Mouse (Mus musculus): ENCODE measurements around the gene Sorcs3.

Gene Sorcs3

DNA sequence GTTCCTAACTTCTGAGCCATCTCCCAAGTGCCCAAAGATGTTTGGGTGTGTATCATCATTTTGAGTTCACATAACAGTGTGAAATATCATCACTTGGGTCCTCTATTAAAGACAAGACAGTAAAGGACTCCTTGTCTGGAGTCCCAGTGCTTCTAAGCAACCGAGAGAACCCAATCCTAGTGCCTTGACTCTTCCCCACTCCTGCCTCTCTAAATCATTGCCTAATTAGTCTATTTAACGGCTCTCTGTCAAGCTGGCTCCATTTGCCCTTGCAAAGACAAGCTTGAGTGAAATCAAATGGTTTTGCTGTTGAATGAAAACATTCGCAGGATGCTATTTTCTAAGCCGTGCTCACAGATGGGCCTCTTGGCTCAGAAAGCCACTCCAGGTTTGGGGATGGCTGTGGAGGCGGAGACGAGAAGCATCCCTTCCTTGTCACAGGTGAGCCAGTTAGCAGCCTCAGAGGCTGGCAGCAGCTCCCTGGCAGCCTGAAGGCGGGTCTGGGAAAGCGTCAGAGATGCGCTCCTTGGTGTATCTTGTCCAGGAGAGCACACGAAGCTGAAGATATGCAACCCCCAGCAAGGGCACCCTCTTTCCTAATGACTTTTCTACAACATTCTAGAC lies 79.9 kb downstream of the Sorcs3 start:
- no peak for DNase-seq

DNA sequence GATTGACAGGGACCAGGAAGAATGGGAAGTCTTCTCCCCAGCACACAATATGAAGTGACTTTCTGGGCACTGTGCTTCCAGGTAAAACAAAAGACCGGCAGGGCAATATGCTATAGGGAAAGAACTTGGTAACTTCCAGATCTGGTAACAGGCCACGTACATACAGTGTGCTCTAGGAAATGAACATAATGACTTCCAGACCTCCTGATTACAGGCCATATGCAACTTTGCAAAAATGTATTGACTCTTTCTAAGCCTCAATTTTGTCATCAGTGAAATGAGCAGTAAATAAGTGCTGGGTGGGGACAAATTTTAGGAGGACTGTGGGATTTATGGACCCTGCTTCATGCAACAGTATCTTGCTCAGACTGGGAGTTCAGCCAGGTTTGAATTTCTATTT lies 88.4 kb downstream of the Sorcs3 start:
- DNase-seq: no peak

DNA sequence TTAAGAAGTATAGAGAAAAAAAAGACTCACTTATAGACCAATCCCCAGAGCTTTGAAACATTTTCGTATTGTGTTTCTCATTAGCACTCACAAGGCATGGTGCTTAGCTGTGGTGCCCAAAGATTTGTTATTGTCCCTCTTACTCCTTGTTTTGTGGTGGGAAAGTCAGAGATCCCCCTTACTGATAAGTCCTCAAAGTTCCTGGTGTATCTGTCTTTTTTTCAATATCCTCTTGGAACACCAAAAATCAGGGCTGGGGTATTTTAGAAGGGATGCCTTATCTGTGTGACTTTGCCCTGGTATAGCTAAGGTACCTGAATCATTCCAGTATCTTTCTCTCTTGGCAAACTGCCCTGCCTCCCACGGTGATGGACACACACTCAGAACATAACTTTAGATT lies 92.6 kb downstream of the Sorcs3 start:
- DNase-seq: no peak

DNA sequence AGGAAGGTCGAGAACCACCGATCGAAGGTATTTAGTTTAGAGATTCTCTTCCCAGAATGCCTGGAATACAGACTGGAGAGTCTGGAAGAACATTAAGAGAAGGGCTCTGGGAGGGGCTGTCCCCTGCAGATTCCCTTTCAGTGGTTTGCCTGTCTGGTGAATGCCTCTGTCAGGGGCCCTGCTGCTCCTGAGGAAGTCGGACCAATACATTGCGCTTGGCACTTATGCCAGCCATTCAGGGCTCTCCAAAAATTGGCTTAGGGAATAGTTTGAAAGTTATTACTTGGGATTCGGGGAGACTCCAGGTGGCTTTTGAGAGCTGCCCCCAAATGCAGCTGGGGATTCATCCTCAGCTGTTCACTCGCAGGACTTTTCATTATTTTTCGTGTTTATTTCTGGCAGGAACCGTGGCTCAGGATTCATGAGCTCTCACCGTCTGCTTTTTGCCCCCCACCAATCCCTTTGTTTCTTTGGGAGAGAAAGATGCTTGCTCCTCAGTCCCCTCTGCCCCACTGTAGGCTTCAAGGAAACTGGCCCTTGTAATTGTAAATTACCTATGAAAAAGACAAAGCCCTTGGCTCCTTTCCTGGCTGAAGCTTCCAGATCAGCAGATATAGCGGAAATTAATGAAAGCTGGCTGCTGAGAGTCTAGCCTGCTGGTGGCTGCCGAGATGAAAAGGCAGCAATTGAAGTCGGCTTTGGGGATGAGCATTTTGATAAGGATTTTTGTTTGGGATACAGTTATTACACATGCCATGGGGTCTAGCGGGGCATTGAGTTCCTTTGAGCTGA lies 94.8 kb downstream of the Sorcs3 start:
- DNase-seq: no peak

DNA sequence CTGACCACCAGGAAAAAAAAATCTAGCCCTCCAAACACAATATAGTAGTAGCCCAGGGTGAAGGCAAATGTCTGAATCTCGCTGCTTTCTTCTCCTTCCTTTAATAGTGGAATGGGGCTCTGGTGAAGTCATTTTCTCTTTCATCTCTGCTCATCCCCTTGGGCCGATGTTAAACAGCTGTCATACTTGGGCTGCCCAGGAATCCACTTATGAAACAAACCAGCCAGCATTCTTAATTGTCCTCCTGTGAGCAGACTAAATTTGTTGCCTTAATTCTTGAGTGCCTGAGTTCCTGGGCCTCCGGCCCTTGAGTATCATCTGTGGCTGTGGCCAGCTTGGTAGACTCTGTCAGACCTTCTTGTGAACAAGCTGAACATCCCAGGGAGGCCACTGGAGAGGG lies 95.5 kb downstream of the Sorcs3 start:
- DNase-seq: no peak

DNA sequence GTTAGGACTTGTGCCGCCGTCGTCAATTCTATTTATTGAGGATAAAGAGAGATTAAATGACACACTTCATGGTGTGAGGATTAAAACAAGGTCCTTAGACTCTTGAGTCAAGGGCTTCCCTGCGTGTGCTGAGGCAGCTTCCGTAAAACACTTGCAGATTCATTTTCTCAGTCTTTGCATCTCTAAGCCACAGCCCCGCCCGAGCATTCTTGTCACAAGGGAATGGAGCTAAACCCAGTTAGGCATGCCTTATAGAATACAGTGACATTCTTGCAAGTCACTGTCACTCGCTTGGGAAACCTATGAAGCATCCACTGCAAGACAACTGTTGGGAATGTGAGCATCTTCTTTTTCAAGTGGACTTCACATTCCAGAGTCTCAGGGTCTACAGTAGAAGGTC lies 102.5 kb downstream of the Sorcs3 start:
- DNase-seq: no peak

DNA sequence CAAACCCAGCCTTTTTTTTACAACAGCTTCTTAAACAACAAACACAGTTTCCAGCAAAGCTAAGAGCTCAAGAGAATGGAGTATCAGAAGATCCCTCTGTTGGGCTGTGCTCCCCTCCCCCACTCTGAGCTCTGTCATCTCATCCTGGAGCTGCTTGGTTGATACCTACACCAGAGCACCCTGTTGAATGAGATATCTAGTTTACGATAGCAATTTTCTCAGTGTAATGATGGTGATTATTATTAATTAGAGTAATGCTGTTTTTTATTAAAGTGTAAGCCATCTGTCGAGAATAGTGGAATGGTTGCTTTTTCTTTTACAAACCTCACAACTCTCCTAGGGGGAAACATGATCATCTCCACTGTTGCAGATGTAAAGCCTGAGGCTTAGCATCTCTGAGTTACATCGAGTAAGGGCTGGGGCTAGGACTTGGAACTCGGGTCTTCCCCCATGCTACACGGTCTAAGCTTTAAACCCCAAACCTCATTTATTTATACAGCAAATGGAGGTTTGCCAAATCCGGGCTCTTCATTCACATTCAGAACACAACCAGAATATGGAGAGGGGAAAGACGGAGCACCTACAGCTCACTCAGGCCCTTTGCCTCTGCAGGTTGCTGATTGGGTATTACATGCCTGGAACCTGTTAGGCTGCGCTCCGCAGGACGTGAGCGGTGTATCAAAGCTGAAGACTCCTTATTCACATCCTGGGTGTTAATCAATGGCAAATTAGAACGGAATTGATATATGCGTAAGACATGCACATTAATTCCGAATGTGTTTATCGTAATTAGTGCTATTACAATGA lies 103.9 kb downstream of the Sorcs3 start:
- no peak for DNase-seq

DNA sequence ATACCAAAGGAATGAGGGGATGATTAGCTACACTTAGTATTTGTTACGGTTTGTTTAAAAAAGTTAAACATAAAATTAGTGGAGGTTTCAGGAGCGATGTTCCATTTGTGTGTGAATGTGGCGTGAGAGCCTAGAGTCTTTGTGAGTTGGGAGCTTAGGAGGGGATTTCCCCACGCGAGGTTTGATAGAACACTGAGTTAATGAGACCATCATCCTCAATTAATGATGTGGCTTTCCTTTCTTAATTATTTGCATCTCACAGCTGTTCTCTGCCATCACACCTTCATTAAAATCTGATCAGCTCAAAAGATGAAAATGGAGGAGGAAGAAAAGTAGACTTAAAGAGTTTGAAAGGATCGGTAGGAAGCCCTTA lies 104.5 kb downstream of the Sorcs3 start:
- DNase-seq: no peak

DNA sequence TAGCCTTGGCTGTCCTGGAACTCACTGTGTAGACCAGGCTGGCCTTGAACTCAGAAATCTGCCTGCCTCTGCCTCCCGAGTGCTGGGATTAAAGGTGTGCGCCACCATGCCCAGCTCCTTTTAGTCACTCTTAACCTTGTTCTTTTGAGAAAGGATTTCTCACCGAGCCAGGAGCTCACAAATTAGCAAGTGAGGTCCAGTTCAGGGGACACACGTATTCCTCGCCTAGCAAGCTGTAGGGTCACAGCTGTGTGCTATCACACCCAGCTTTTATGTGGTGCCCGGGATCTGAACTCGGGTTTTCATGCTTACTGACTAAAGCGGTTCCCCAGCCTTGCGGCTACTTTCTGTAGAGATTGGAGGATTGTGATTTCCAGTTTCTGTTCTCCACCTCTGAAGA lies 108.0 kb downstream of the Sorcs3 start:
- DNase-seq: no peak

DNA sequence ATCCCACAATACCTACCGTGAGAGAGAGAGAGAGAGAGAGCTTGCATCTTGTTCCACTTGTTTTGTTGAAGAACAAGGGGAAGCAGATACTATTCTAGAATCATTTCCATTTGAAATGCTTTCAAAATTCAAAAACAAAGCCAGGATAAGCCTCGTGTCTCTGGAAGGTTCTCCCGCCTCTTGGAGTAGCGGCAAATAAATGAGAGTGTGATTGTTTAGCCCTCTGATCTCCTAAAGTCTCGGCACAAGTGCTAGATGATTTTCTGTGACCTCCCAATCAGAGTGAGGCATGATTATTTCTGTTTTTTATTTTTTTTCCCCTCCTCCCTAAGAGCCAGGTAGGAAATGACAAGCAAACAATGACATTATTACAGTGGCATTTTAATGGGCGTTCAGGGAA lies 121.3 kb downstream of the Sorcs3 start:
- no peak for DNase-seq

DNA sequence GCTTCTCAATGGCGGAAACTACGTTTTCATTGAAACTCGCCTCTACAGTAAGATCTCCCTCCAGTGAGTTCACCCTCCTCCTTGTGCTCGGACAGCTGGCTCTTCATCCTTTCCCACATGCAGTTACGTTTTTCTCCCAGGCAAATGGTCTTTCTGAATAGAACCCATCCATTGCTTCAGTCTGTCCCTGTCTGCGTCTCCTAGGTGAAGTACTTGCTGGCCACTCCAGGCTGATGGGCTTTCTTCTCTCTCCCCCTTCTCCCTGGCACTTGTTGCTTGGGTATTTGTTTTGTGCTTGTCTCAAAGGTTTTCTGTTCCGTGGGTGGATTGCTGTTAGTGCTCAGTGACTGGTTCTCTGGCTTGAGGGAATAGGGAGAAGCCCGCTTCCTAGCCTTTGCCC lies 122.3 kb downstream of the Sorcs3 start:
- DNase-seq: no peak

DNA sequence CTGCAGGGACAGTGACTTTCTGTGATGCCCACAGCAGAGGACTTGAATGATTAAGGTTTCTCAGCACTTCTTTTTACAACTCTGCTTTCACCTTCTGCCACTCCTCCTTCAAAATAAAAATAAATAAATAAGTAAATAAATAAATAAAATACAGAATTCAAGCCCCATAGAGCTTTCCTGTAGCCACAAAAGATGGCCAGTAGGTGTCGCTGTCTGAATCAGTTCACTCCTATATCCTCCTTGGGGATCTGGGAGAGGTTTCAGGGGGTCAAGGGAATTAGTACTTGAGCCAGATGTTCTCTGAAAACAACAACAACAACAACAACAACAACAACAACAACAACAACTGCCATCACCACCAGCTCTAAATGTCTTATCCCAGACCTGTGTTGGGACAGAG lies 125.8 kb downstream of the Sorcs3 start:
- peak; percentile 16 for DNase-seq

DNA sequence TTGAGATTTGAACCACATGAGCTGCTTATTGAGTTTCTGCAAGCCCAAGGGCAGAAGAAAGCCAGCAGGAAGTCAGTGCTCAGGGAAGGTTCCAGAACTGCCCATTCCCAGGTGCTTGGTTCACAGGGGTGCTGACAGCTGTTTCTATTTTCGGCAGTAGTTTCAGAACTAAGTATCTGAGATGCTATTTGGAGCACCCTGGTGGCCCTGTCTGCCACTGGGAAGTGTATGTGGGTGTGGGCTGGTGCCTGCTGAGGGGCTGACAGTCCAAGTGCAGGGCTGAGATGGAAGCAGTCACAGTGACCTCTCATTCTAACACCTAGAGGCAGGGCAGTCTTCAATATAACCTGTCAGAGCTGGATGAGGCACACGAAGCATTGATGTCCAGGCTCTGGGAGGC lies 127.3 kb downstream of the Sorcs3 start:
- DNase-seq: no peak

DNA sequence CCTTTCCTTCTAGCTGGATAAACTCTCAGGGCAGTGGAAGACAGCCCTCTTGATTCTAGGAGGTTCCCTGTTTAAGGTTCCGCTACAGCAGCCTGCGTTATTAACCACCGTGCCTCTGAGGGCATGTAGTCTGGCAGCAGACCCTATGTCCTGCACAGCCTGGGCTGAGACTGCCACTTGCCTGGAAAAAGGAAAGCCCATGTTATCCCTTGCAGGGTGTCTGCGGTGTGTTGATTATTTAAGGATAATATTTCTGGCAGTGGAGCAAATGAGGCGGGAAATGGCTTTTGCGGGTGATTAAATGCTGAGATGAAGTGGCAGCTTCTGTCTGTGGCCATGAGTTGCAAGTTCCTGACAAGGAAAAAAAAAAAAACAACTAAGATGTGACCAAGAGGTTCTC lies 131.6 kb downstream of the Sorcs3 start:
- DNase-seq: no peak

DNA sequence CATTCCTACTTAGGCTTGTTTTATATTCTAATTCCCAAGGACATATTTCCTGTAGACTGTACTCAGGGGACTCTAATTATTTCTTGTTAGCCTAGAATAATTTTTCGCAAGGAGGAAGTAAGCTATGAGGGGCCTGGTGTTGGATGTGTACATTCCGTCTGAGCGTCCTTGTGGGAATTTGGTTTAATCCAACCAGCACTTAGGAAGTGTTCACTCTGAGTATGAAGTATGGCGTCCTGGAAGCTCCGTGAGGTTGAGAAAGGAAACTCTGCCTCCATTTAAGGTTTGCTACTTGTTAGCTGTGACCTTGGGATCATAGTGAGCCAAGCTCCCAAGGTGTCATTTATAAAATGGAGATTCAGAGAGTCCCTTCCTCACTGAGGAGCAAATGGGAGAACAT lies 132.3 kb downstream of the Sorcs3 start:
- no peak for DNase-seq

DNA sequence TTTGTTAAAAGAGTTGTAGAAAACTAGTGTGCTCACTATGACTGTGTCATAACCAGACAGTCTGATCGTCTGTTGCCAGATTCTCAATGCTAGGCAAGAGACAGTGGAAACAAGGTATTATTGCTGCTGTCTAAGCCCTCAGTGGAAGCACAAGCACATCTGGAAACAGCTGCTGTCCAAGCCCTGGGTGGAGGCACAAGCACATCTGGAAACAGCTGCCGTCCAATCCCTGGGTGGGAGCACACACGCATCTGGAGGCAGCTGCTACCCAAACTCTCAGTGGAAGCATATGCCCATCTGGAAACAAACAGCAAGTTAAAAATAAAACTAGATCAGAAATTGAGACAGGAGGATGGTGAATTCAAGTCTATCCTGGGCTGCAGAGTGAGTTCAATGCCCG lies 136.9 kb downstream of the Sorcs3 start:
- no peak for DNase-seq

DNA sequence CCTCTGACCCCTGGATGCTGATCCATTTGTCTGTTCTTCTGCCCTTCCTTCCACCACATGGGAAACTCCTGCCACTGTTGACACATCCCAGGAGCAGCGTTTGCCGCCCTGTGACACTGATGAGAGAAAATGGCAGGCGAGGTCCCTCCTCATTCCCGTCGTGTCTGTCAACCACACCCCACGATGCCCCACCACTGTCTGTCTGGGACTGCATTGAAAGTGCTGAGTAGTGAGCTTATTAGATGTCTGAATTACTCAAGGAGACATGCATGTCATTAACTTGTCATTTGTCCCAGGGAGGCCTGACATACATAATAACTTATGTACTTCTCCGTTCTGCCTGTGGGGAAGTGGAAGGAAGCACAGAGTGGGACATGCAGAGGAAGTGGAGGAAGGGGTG lies 137.6 kb downstream of the Sorcs3 start:
- no peak for DNase-seq

DNA sequence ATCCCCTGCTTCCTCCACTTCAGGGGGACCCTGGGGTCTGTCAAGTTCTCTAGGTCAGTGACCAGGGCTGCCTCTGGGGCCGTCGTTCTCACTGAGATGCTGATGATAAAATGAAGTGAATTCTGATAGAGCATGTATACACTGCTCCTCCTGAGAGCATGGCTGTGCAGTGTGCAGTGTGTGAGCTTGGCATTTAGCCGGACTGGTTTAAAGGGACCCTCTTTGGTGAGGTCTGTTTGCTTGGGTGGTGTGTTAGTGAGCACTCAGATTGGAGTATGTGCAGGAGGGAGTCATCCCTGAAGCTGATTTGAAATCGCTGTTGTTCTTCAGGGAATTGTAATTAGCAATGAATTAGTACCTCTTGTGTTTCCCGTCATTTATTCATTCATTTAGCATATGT lies 141.3 kb downstream of the Sorcs3 start:
- DNase-seq: no peak

DNA sequence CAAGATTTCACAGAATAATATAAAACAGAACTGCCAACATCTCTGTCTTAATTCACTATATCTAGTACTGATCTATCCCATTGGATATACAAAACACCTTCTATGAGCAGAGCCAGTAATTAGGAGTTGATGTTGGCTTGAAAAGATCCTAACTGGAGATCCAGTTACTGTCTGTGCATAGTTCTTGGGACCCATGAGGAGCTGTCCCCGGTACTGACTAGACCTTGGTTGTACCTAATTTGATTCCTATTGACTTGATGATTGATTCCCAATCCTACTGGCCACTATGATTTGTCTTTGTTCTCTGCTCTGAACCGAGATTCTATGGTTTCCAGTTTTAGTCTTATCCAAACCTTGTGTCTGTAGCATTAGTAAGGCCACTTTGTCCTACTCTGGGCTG lies 151.0 kb downstream of the Sorcs3 start:
- no peak for DNase-seq

DNA sequence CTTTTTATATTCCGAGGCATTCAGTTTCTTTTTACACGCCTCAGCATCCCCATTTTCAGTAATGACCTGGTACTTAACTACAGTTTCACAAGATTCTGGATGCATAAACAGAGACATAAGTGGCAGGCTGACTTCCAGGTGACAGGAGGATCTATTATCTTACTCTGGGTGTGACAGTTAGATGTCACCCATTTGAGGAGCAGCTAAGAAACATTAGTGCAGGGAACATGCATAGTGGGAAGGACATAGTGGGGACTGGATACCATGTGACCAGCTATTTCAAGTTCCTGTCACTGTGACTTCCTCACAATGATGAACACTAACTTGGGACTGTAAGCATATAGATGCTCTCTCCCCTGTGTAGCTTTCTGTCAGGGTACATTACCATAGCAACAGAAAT lies 156.3 kb downstream of the Sorcs3 start:
- no peak for DNase-seq

DNA sequence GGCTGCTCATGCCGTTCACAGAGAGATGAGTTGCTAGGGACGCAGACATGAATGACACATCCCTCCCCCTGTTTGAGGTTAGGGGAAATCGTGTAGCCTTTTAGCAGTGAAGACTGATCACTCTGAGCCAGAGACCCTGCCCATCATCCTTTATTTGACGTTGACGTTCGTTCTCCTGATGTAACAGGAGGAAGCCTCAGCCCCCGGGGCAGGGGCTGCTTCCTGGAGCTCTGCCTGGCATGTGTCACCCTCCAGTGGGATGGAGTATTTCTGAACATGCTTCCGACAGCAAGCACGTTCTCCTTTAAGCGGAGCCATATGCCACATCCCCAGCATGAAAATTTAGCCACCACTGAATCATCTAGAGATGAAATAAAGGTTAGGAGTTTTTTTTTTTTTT lies 162.2 kb downstream of the Sorcs3 start:
- DNase-seq: peak; percentile 34

DNA sequence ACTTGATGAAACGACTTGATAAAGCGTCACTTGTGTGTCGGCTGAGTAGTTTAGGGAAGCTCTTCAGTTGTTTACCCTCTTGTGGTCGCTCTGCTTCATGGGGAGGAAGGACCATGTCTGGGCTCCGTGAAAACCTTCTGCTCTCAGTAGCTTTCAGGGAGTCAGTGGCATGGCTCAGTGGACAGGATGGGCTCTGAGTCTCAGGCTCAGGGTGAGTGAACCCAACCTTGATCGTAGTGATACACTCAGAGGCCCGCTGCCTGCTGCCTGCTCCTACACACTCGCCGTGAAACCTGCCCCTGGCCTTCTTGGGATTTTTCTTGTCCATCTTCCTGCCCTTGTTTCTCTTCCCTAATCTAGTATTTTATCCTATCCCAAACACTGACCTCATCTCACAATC lies 166.0 kb downstream of the Sorcs3 start:
- DNase-seq: no peak

DNA sequence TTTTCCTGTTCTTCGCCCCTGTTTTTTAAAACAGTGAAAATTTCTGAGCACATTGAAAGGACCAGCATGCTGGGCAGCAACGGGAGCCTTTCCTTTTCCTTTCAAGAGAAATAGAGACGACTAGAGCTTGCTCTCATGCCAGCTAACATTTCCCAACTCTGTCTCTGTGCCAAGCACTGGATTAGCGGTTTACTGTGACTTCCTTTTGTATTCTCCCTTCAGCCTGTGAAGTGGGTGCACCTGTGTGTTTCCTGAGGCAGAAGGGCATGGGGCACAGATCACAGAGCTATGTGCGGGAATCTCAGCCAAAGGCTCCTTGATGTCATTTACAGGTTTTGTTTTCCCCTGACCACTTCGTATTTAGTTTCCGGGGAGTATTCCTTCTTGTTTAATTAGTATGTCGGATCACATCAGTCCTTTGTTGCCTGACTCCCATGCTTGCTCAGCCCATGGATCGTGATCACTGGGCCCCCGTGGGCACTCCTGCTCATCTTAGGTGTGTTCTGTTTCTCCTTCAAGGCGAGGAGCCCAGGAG lies 172.2 kb downstream of the Sorcs3 start:
- DNase-seq: no peak

DNA sequence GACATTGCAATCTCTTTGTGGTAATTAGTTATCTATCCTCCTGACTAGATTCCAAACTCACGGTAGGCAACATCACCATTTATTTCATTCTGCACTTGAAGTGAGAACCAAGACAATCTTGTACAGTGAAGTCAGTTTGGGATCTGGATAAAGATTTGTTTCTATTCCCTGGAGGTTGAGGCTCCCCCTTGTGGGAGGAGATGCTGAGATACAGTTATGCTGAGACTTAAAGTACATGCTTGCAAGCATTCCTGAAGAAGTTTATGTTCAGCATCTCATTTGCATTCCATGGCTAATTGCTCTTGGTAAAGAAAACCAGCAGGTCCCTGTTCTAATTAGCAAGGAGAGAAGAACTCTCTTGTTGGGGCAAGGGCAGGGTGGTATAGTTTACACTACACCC lies 185.7 kb downstream of the Sorcs3 start:
- DNase-seq: peak; percentile 64

All from right cerebral cortex, postnatal 14 days (tissue).